Comparison of ENCODE assay signal across 17 mouse cellular contexts in the genomic region with DNA sequence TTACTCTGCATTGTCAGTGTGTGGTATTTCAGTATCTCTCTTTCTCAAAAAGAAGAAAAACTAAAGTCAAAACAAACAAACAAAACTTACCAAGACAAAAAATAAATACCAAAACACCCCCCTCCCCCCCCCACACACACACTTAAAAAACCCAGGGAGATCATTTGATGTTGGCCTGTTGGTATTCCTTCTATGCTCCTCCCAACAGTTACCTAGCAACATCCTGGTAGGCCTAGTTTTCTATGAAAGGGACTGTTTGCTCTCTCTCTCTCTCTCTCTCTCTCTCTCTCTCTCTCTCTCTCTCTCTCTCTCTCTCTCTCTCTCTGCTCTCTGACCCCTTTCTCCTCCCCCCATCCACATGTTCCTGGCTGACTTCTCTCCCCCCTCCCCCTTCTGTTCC.
"Had no signal": no experiment of that assay in that cellular context is flagged by ENCODE, and none has a peak within 500 bp of the region (broad histone marks: within the 10 kb centered on the region; RNA-seq: fewer than 3 reads in every experiment).

No protein-coding gene starts in this region.

- H3K27me3 ChIP-seq: limb, embryonic 12.5 days; limb, embryonic 15.5 days; liver, embryonic 12.5 days; liver, embryonic 15.5 days; megakaryocyte, embryonic 14.5 days; midbrain, embryonic 15.5 days; stomach, embryonic 15.5 days had no signal

- H3K9me3 ChIP-seq: limb, embryonic 12.5 days; limb, embryonic 15.5 days; liver, embryonic 12.5 days; liver, embryonic 15.5 days; midbrain, embryonic 10.5 days; midbrain, embryonic 15.5 days; stomach, embryonic 15.5 days had no signal

- H3K4me3 ChIP-seq: limb, embryonic 12.5 days; limb, embryonic 15.5 days; liver, embryonic 12.5 days; liver, embryonic 15.5 days; megakaryocyte, embryonic 14.5 days; midbrain, embryonic 10.5 days; midbrain, embryonic 15.5 days; stomach, embryonic 15.5 days had no signal

- H3K27ac ChIP-seq: kidney, postnatal 0 days; limb, embryonic 12.5 days; limb, embryonic 15.5 days; liver, embryonic 12.5 days; liver, embryonic 15.5 days; midbrain, embryonic 10.5 days; midbrain, embryonic 15.5 days; stomach, embryonic 15.5 days had no signal

- DNase-seq: kidney, adult 2 months; kidney, postnatal 25 days; lung, adult 2 months; lung, postnatal 36 days; right cerebral cortex, postnatal 25 days; spleen, adult 18-20 months; thymus, postnatal 25 days had no signal

- ATAC-seq: intestine, postnatal 0 days; liver, embryonic 12.5 days; midbrain, embryonic 15.5 days had no signal

- H3K4me2 ChIP-seq: limb, embryonic 12.5 days; limb, embryonic 15.5 days; liver, embryonic 12.5 days; liver, embryonic 15.5 days; midbrain, embryonic 15.5 days; stomach, embryonic 15.5 days had no signal

- H3K36me3 ChIP-seq: limb, embryonic 12.5 days; limb, embryonic 15.5 days; liver, embryonic 12.5 days; liver, embryonic 15.5 days; midbrain, embryonic 10.5 days; midbrain, embryonic 15.5 days; stomach, embryonic 15.5 days had no signal

- H3K4me1 ChIP-seq: limb, embryonic 12.5 days; limb, embryonic 15.5 days; liver, embryonic 12.5 days; liver, embryonic 15.5 days; megakaryocyte, embryonic 14.5 days; midbrain, embryonic 15.5 days; stomach, embryonic 15.5 days had no signal

- H3K9ac ChIP-seq: limb, embryonic 12.5 days; limb, embryonic 15.5 days; liver, embryonic 12.5 days; liver, embryonic 15.5 days; midbrain, embryonic 15.5 days; stomach, embryonic 15.5 days had no signal
